In the genomic region with DNA sequence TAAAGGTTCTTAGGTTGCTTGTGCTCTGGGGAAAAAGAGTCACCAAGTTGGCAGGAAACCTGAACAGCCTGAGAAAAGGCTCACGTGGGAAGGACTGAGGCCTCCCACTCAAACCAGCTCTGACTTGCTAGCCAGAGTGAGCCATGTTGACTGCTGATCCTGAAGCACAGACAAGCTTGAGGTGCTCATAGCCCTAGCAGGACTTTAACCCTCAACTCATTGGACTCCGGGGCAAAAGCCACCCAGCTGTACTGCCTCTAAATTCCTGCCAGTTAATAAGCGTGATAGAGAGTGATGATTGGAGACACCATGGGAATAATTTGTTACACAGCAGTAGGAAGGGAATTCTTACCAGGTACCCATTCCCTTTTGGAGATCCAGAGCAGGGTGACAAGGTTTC, we compare ENCODE assay signal across 15 mouse cellular contexts.
"Had no signal": no experiment of that assay in that cellular context is flagged by ENCODE, and none has a peak within 500 bp of the region (broad histone marks: within the 10 kb centered on the region; RNA-seq: fewer than 3 reads in every experiment).

No protein-coding gene starts in this region.

- H3K9ac ChIP-seq: liver, embryonic 13.5 days; liver, postnatal 0 days; lung, embryonic 15.5 days; midbrain, embryonic 15.5 days; neural tube, embryonic 13.5 days; stomach, embryonic 15.5 days had no signal

- H3K36me3 ChIP-seq: limb, embryonic 10.5 days; liver, embryonic 13.5 days; lung, embryonic 15.5 days; midbrain, embryonic 15.5 days; neural tube, embryonic 13.5 days; stomach, embryonic 15.5 days had no signal

- H3K27ac ChIP-seq: hindbrain, postnatal 0 days; layer of hippocampus, adult 2 months; limb, embryonic 10.5 days; liver, embryonic 13.5 days; lung, embryonic 15.5 days; macrophage; midbrain, embryonic 15.5 days; neural tube, embryonic 13.5 days; stomach, embryonic 15.5 days had no signal

- H3K4me3 ChIP-seq: layer of hippocampus, adult 2 months; limb, embryonic 10.5 days; liver, embryonic 13.5 days; lung, embryonic 15.5 days; megakaryocyte, embryonic 14.5 days; midbrain, embryonic 15.5 days; neural tube, embryonic 13.5 days; stomach, embryonic 15.5 days had no signal

- ATAC-seq: hindbrain, postnatal 0 days; liver, postnatal 0 days; midbrain, embryonic 15.5 days had no signal

- H3K9me3 ChIP-seq: limb, embryonic 10.5 days; liver, embryonic 13.5 days; lung, embryonic 15.5 days; midbrain, embryonic 15.5 days; neural tube, embryonic 13.5 days; stomach, embryonic 15.5 days had no signal

- DNase-seq: liver, embryonic 13.5 days; liver, postnatal 0 days; lung, postnatal 14 days; right cerebral cortex, postnatal 14 days; thymus, postnatal 36 days had no signal

- H3K4me1 ChIP-seq: limb, embryonic 10.5 days; liver, embryonic 13.5 days; lung, embryonic 15.5 days; megakaryocyte, embryonic 14.5 days; midbrain, embryonic 15.5 days; neural tube, embryonic 13.5 days; stomach, embryonic 15.5 days had no signal

- H3K4me2 ChIP-seq: liver, embryonic 13.5 days; lung, embryonic 15.5 days; midbrain, embryonic 11.5 days; midbrain, embryonic 15.5 days; neural tube, embryonic 13.5 days; stomach, embryonic 15.5 days had no signal

- H3K27me3 ChIP-seq: liver, embryonic 13.5 days; lung, embryonic 15.5 days; megakaryocyte, embryonic 14.5 days; midbrain, embryonic 15.5 days; neural tube, embryonic 13.5 days; stomach, embryonic 15.5 days had no signal
